Mouse (Mus musculus) cerebellum, adult 2 months (tissue): ENCODE data around the gene Igfbp7.

Experiments used
- CTCF ChIP-seq: fragments of 200-500 bp; IDR thresholded peaks from 2 replicates; pipeline ENCODE4 v1.5.1; 2011; ENCODE audit warnings: low read depth, mild to moderate bottlenecking, control low read depth, low read length, moderate library complexity, borderline replicate concordance; ENCODE audit not compliant: insufficient read depth
- POLR2A ChIP-seq: fragments of 200-500 bp; IDR thresholded peaks from 2 replicates; pipeline ENCODE4 v1.6.1; 2011; ENCODE audit warnings: low read length, control low read depth, borderline replicate concordance; ENCODE audit not compliant: insufficient read depth

DNA sequence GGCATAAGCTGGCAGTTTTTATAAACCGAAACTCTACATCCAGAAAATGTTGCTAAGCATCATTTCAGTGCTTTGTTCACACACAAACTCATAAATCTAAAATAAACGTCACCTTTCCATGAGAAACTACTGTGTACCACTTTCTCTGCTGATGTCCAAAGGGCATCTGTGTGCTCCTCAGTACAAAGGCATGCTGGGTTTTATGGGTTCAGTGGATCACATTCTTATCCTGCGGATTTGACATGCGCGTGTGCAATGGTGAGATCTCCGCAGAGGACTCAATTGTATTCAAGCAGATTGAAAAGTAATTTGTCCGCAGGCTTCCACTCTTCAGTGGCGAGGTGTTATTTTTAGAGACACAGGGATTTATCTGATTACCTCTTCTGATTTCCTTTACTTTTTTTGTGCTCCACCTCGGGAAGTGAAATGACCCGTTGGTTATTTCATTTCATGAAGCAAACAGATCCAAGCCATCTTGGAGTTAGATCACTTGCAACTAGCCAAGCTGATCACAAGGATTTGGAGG is 14.7 kb downstream of the Igfbp7 start:
- TF ChIP-seq POLR2A: no peak
- no peak for TF ChIP-seq CTCF
